Mouse (Mus musculus) liver, embryonic 14.5 days (tissue): ENCODE results near the gene Syk. TPM values are rescaled to one million over a fixed set of nuclear protein-coding genes. Genes with fewer than 3 reads are reported as not detected.

Experiments used
- ATAC-seq: fragments of 200-750 bp; cut with Nextera tagmentation; 2 replicates; pipeline ENCODE4 v1.8.0; 2017; ENCODE audit warnings: moderate number of reproducible peaks, mild to moderate bottlenecking, moderate library complexity; ENCODE audit not compliant: insufficient read depth
- DNase-seq, 3 experiments: peaks; one replicate each; pipeline ENCODE4 v3.0.0-alpha.2; 2012 to 2013; ENCODE audit warnings: low read depth in 3 of 3, low spot score in 3 of 3
- H3K27ac ChIP-seq: fragments of 300-500 bp; sonication (generic); 2 replicates; pipeline ENCODE4 v1.5.1; 2014; ENCODE audit warnings: moderate library complexity, mild to moderate bottlenecking, control low read depth, inconsistent platforms
- H3K27me3 ChIP-seq: fragments of 300-500 bp; sonication (generic); 2 replicates; pipeline ENCODE4 v1.6.1; 2014; ENCODE audit warnings: mild to moderate bottlenecking, low read length, moderate library complexity; ENCODE audit not compliant: control insufficient read depth, insufficient read depth
- H3K36me3 ChIP-seq: fragments of 300-500 bp; sonication (generic); replicated peaks from 2 replicates; pipeline ENCODE4 v1.6.1; 2014; ENCODE audit warnings: low read depth; ENCODE audit not compliant: control insufficient read depth, insufficient read depth
- H3K4me1 ChIP-seq, 2 experiments: fragments of 200-500 bp in 1 of 2; fragments of 300-500 bp in 1 of 2; sonication (generic) in 1 of 2; replicated peaks; 2 replicates each; pipeline ENCODE4 v1.6.1; 2012 to 2014; ENCODE audit warnings: antibody characterized with exemption in 1 of 2, inconsistent platforms in 1 of 2, low read length in 1 of 2; ENCODE audit not compliant: control insufficient read depth in 2 of 2, insufficient read depth in 2 of 2
- H3K4me2 ChIP-seq: fragments of 300-500 bp; sonication (generic); 2 replicates; pipeline ENCODE4 v1.6.1; 2014; ENCODE audit warnings: low read depth, mild to moderate bottlenecking, control low read depth, moderate library complexity
- H3K4me3 ChIP-seq, 2 experiments: fragments of 200-500 bp in 1 of 2; fragments of 300-500 bp in 1 of 2; sonication (generic) in 1 of 2; 2 replicates each; pipeline ENCODE4 v1.5.1; 2012 to 2014; ENCODE audit warnings: low read depth in 2 of 2, low read length in 2 of 2, mild to moderate bottlenecking in 2 of 2, control low read depth in 1 of 2, inconsistent platforms in 1 of 2, moderate library complexity in 1 of 2; ENCODE audit not compliant: insufficient read depth in 1 of 2
- H3K9ac ChIP-seq: fragments of 300-500 bp; sonication (generic); replicated peaks from 2 replicates; pipeline ENCODE4 v1.6.1; 2014; ENCODE audit warnings: mild to moderate bottlenecking, control low read depth, moderate library complexity
- H3K9me3 ChIP-seq: fragments of 300-500 bp; sonication (generic); 2 replicates; pipeline ENCODE4 v1.6.1; 2016; ENCODE audit warnings: low read length, mixed read lengths; ENCODE audit not compliant: control insufficient read depth
- CTCF ChIP-seq: IDR thresholded peaks from 2 replicates; pipeline ENCODE4 v1.5.1; 2016; ENCODE audit warnings: antibody characterized with exemption, low read depth, control low read depth
- EP300 ChIP-seq: IDR thresholded peaks from 2 replicates; pipeline ENCODE4 v1.6.1; 2016; ENCODE audit warnings: antibody characterized with exemption, low read depth
- WGBS: fragments of 180-500 bp; shearing (Covaris S2); extraction: QIAGEN DNeasy Blood & Tissue Kit; methylation state at CpG from one replicate; pipeline ENCODE4 v1.1.7; 2014; ENCODE audit not compliant: insufficient replicate concordance; 5-methylcytosine and 5-hydroxymethylcytosine counted together
- polyA plus RNA-seq, 2 experiments: library from polyadenylated mRNA; depleted of rRNA in 1 of 2; stranded (reverse) in 1 of 2; unstranded in 1 of 2; fragments of >200 nt; fragmentation: Nextera tagmentation in 1 of 2; extraction: Ambion mirVana in 1 of 2; gene quantifications; 2 replicates each; pipeline versions ENCODE4 v1.2.1 to v1.2.3; 2012 to 2014

Syk gene
- polyA plus RNA-seq, 2 experiments, result 4.3 TPM

- Histone ChIP-seq H3K27ac (no peak overlapping the region), H3K4me3 (no peak overlapping the region), H3K4me1 (peaks cover 0 to 13% of the 10 kb centered on the region in 2 experiments; a peak in 2 of 4 replicates), H3K4me2 (no peak overlapping the region), H3K27me3 (no peaks in the 10 kb centered on the region), H3K36me3 (no peaks in the 10 kb centered on the region), H3K9me3 (no peaks in the 10 kb centered on the region), H3K9ac (no peak overlapping the region)
- DNase-seq (no peak), ATAC-seq (no peak)
- TF ChIP-seq EP300 (no peak), CTCF (no peak)
- WGBS, result 66% methylated on average over 3 of the region's 3 CpGs
Observed at GRCm38 (mm10) chr13:52606656-52607275, 23.8 kb downstream of the Syk start.

- DNase-seq, result no peak
- Histone ChIP-seq H3K9ac (no peak overlapping the region), H3K4me1 (peaks cover 0 to 6% of the 10 kb centered on the region in 2 experiments; a peak in 2 of 4 replicates), H3K4me3 (no peak overlapping the region), H3K4me2 (no peak overlapping the region), H3K9me3 (no peaks in the 10 kb centered on the region), H3K36me3 (no peaks in the 10 kb centered on the region), H3K27ac (no peak overlapping the region), H3K27me3 (no peaks in the 10 kb centered on the region)
- WGBS, result 69% methylated on average over 1 of the region's 1 CpGs
- TF ChIP-seq CTCF (no peak), EP300 (no peak)
- ATAC-seq, result no peak
Observed at GRCm38 (mm10) chr13:52607964-52608363, 25.0 kb downstream of the Syk start.

- H3K9ac ChIP-seq, result no peak overlapping the region
- 51% methylated on average over 7 of the region's 7 CpGs for WGBS
- H3K4me2 ChIP-seq, result no peak overlapping the region
- no peak for ATAC-seq
- H3K36me3 ChIP-seq, result no peaks in the 10 kb centered on the region
- H3K27me3 ChIP-seq, result no peaks in the 10 kb centered on the region
- TF ChIP-seq EP300 (no peak), CTCF (no peak)
- H3K9me3 ChIP-seq, result no peaks in the 10 kb centered on the region
- H3K4me3 ChIP-seq, result no peak overlapping the region
- peaks cover 0 to 21% of the 10 kb centered on the region in 2 experiments; a peak in 3 of 4 replicates for H3K4me1 ChIP-seq
- H3K27ac ChIP-seq, result no peak overlapping the region
- DNase-seq, result no peak
Observed at GRCm38 (mm10) chr13:52610463-52610862, 27.5 kb downstream of the Syk start.

GRCm38 (mm10) chr13:52613266-52613665 lies 30.3 kb downstream of the Syk start:
- ATAC-seq (no peak), DNase-seq (no peak)
- Histone ChIP-seq H3K4me2 (no peak overlapping the region), H3K9me3 (no peaks in the 10 kb centered on the region), H3K27me3 (no peaks in the 10 kb centered on the region), H3K4me3 (no peak overlapping the region), H3K4me1 (peaks cover 0 to 34% of the 10 kb centered on the region in 2 experiments; a peak in 3 of 4 replicates), H3K9ac (no peak overlapping the region), H3K27ac (no peak overlapping the region), H3K36me3 (no peaks in the 10 kb centered on the region)
- WGBS, result 48% methylated on average over 3 of the region's 3 CpGs
- TF ChIP-seq EP300, result no peak
- TF ChIP-seq CTCF, result no peak

GRCm38 (mm10) chr13:52615085-52615484 lies 32.1 kb downstream of the Syk start:
- Histone ChIP-seq H3K4me3 (no peak overlapping the region), H3K36me3 (no peaks in the 10 kb centered on the region), H3K9ac (no peak overlapping the region), H3K27ac (no peak overlapping the region), H3K4me1 (peaks cover 0 to 35% of the 10 kb centered on the region in 2 experiments; a peak in 3 of 4 replicates), H3K27me3 (no peaks in the 10 kb centered on the region), H3K4me2 (no peak overlapping the region), H3K9me3 (no peaks in the 10 kb centered on the region)
- TF ChIP-seq CTCF (no peak), EP300 (peak; percentile 49)
- DNase-seq (peak in 1 of 3 experiments; percentile 33), ATAC-seq (no peak)
- WGBS, result 27% methylated on average over 4 of the region's 4 CpGs
